Mouse (Mus musculus): ENCODE results near the gene Lrrc4.

GRCm38 (mm10) chr6:28841569-28841968 lies 10.0 kb upstream of the Lrrc4 start:
- TF ChIP-seq CTCF (IDR thresholded peaks at IDR 0.05): no peak
- no peak for TF ChIP-seq EP300 (IDR thresholded peaks at IDR 0.05)
